Mouse (Mus musculus) urinary bladder, postnatal 4 days (tissue): ENCODE data around the gene Trip4.
"Not testable (repeated sequence)": the region's sequence is repeated elsewhere in the genome, so short reads cannot be mapped to it uniquely, and the experiment has no call there.

ENCODE experiments used
- DNase-seq, 2 experiments: peaks; one replicate each; pipeline ENCODE4 v3.0.0; 2021 to 2022; ENCODE audit warnings: low spot score in 2 of 2

Gene Trip4

GRCm38 (mm10) chr9:65794313-65794712, 114.3 kb downstream of the Trip4 start:
- no peak for DNase-seq

- no peak for DNase-seq
Measured at GRCm38 (mm10) chr9:65793506-65793905, 115.1 kb downstream of the Trip4 start.

GRCm38 (mm10) chr9:65793086-65793485, 115.5 kb downstream of the Trip4 start:
- no peak for DNase-seq

- DNase-seq: no peak
Measured at GRCm38 (mm10) chr9:65791846-65792245, 116.7 kb downstream of the Trip4 start.

- DNase-seq: no peak
Measured at GRCm38 (mm10) chr9:65791106-65791505, 117.5 kb downstream of the Trip4 start.

GRCm38 (mm10) chr9:65789788-65790187, 118.8 kb downstream of the Trip4 start:
- DNase-seq: no peak

- no peak for DNase-seq
Measured at GRCm38 (mm10) chr9:65788556-65788955, 120.0 kb downstream of the Trip4 start.

- DNase-seq: no peak
Measured at GRCm38 (mm10) chr9:65787829-65788344, 120.7 kb downstream of the Trip4 start.

- peak in 1 of 2 experiments; percentile 24 for DNase-seq
Measured at GRCm38 (mm10) chr9:65786885-65787787, 121.5 kb downstream of the Trip4 start.

- no peak for DNase-seq
Measured at GRCm38 (mm10) chr9:65785772-65786368, 122.7 kb downstream of the Trip4 start.

GRCm38 (mm10) chr9:65779619-65780018, 129.0 kb downstream of the Trip4 start:
- DNase-seq: not testable (repeated sequence)
